Mouse (Mus musculus): ENCODE results near the gene Dpp9. TPM values are rescaled to one million over a fixed set of nuclear protein-coding genes. Genes with fewer than 3 reads are reported as not detected.

Gene Dpp9
- total RNA-seq, 4 experiments from 2014 or later = 35.6 to 41.4 (median 39.6) TPM

DNA sequence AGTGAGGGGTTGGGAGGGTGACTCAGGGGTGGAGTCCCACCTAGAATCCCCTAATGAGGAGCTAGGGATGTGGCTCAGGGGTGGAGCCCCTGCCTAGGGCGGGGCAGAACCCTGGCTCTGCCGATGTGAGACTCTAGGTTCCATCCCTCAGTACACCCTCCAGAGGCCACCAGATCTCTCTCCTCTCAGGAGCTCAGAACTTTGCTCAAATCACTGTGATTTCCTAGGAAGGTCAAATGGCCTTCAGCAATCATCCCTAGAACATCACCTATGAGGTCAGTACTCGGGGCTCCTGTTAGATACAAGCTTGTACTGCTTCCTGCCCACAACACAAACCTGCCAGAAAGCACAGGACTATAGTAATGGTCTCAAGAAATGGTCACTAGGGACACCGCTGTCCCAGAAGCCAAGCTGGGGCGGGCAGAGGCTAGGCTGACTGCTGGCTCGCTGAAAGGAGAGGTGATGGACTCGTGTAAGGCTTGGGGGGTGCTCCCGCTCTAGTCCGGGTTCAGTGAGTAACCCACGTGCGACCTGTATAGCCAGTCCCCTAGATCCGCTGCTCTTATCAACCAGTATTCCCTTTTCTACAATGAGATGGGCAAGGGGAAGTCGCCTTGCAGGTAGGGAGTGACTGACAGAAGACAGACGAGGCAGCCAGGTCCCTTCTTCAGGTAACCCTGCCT is 35.6 kb downstream of the Dpp9 start:
- no peak for DNase-seq

DNA sequence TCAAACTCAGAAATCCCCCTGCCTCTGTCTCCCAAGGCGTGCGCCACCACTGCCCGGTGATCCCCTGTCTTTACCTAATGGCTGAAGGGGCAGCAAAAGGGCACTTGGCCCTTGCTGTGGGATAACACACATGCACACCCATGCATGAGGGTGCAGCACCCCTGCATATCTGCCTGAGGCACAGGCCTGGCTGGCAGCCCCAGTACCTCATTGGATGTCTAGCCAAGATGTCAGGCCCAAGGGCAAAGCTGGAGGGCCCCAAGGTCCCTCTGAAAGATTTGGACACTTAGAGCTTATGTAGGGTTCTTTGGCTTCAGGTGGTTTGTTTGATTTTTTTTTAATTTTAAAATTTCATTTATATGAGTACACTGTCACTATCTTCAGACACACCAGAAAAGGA is 43.3 kb downstream of the Dpp9 start:
- DNase-seq = no peak

DNA sequence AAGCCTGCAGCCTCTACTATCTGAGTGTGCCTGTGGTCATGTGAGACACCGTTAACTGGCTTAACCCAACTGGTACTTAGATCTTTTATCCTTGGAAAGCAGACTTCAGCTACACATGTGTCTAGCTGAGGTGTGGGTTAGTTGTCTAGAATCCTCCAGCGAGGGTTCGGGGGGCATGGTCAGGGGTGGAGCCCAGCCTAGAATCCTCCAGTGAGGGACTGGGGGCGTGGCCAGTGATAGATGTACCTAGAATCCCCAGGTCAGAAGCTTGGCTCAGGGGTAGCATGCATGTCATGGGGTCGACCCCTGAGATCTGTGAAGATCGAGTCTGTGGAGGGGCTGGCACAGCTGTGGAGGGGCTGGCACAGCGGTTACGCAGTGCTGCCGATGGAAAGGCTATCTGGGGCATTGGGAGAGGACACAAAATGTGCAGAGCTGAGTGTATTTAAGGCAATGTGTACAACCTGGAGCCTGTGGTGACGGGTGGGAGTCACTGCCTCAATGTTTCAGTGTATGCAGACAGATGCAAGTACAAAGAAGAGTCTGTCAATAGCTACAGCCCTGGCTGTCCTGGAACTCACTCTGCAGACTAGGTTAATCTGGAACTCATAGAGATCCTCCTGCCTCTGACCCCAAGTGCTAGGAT is 45.2 kb downstream of the Dpp9 start:
- no peak for DNase-seq

DNA sequence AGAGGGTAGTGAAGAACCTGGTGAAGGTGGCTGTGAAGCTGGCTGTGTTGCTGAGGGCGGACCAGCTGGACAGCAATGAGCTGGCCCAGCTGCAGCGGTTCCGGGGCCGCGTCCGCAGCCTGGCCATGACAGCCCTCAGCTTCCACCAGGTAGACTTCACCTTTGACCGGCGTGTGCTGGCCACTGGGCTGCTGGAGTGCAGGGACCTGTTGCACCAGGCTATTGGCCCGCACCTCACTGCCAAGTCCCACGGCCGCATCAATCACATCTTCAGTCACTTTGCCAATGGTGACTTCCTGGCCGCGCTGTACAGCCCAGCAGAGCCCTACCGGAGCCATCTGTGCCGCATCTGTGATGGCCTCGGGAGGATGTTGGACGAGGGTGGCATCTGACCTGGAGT is 46.8 kb downstream of the Dpp9 start:
- no peak for DNase-seq

DNA sequence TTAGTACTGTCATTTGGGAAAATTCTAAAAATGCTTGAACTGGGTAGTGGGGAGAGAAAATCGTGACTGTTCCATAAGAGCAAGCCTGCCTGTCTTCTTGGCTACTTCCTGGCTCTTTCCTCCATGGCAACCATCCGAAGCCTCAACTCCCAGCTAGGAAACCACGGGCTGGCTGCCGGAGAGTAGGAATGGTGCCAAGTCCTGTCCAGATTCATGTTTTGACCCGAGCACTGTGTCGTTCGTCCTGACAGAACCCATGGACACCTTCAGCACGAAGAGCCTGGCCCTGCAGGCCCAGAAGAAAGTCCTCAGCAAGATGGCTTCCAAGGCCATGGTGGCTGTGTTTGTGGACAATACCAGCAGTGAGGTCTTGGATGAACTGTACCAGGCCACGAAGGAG is 47.2 kb downstream of the Dpp9 start:
- DNase-seq = no peak

DNA sequence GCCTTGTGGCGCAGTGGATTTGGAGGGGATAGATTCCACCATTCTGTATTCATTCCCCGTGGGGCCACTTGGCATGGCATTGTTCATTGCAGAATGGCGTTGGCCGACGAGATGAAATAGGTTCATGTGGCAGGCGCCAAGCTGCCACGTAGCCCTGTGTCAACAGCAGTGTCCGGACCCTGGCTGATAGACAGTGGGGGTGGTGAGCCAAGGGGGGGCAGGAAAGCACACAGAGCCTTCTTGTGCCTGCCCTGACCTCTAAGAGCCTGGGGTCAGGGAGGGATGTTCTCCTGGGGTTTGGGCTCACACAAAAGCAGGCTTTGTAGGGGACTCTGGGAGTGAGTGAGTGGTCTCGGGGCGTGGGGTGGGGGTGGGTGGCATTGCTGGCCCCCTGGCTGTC is 48.1 kb downstream of the Dpp9 start:
- no peak for DNase-seq

DNA sequence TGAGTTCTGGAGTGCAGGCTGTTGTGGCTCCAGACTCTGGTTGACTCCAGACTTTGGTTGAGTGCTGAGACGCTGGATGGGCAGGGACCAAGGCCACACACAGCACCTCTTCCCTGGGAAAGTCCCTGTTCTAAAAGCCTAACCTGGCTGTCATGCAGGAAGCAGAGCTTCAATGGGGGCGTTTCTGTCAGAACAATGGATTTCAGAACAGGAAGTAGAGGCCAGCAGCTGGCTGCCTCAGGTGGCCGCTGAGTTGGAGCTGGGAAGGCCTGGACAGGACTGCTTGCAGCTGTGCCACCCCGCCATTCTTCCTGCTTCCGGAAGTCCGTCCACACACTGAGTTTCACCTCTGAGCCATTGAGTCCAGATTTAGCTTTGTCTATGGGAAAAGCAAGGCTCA is 48.9 kb downstream of the Dpp9 start:
- DNase-seq = no peak

DNA sequence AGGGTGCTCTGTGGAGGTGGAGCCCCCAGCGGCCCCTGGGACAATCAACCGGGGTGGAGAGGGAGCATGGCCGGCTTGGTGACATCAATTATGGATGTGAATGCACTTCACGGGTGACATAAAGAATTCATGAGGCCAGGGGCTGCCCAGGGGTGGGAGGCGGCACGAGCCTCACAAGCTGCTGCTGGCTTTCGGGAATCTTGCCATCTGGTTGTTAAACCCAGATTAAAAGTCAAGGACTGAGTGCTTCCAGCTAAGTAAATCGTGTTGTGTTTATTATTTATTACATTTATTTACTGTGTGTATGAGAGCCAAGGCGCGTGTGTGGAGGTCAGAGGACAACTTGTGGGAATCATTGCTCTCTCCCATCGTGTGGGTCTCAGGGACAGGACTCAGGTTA is 53.0 kb downstream of the Dpp9 start:
- DNase-seq = no peak

DNA sequence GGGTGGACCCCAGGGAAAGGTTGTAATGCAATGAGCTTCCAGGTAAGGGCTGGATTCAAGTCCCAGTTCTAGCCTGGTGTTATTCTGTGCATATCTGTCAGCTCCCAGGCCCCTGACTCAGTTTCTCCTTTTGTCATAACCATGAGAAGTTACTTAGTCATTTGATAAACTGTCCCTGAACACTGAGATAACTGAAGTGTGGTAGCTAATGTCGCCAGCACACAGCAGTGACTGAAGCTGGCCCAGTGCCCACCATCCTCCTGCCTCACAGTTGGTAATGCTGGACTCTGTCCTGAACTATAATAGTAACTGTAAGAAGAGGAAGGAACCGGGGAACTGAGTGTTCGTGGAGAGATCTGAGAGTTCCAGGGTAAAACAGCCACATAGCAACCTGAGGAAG is 54.2 kb downstream of the Dpp9 start:
- no peak for DNase-seq

DNA sequence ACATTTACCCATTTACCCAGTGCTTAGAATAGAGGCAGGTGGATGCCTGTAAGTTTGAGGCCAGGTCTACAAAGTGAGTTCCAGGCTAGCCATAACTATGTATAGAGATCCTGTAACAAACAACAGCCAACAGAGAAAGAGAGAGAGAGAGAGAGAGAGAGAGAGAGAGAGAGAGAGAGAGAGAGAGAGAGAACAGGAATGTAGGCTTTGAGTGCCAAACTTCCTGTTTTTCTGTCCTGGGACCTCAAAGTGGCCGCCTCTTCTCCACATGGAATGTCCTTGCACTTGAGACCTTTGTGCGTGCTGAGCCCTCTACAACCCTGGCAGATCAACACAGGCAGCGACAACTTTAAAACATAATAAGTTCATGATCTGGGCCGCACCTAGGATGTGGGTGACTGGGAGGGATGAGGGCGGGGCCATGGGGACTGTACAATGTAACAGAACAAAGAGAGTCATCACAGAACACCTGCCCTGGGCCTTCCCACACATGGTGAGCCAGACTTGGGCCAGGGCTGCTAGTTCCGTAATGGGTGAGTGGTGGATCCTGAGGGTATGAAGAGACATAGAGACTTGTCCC is 55.1 kb downstream of the Dpp9 start:
- DNase-seq = no peak

DNA sequence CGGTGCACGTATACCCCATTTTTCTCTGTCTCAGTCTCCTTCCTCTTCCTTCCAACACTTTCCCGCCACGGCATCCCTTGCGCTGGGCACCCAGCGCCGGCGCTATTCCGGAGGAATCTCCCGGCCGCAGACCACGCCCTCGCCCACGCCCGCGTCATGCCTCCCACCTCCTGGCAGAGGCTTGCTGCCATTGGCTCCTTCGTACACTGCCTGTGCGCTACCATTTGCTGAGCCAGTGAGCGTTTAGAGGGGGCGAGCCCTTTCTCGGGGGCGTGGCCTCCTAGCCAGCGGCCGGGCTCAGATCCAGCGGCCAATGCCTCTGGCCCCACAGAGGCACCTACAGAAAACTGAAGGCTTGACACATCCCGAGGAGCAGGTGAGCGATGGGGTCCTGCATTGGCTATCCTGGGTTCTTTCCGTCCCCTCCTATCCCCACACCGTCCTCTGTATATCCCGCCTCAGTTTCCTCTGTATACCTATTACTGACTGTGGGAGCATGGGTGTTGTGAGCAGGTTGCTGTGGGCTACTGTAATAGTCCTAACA is 56.4 kb downstream of the Dpp9 start, which contains the start of gene Tnfaip8l1:
TSS of gene Tnfaip8l1 (plus strand) at position 247 of the 544 bp plus-strand sequence.
- DNase-seq = peak; percentile 95

DNA sequence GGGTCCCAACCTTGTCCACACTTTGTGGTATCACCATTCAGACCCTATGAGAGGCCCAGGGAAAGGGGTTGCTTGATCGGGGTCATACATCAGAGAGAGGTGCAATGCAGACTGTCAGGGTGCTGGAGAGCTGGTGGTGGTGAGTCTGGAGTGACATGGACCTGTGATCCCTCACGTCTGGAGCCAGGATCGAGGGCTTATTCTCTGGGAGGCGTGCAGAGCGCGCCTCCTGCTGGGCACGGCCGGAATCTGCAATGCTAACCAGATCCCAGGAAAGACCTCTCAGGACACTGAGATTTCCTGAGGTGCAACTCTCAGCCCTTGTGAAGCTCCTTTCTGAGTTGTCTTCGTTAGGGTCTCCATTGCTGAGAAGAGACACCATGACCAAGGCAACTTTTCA is 59.0 kb downstream of the Dpp9 start:
- DNase-seq = no peak

DNA sequence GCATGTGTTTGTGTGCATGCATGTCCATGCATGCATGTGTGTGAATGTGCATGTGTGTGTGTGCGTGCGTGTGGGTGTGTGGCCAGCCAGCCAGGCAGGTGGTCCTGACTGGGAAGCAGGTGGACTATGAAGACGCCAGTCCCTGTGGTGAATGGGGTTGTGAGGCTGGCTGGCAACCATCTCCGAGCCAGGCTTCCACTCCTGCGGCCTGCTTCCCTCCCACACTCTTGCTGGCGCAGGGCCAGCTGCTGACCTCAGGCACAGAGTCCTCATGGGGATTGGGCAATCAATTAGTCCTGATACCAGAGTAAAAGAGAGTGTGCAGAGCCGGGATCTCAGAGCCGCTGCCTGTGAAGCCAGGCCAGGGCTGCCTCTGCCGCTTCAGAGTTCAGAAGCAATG is 65.1 kb downstream of the Dpp9 start:
- DNase-seq = peak; percentile 74

DNA sequence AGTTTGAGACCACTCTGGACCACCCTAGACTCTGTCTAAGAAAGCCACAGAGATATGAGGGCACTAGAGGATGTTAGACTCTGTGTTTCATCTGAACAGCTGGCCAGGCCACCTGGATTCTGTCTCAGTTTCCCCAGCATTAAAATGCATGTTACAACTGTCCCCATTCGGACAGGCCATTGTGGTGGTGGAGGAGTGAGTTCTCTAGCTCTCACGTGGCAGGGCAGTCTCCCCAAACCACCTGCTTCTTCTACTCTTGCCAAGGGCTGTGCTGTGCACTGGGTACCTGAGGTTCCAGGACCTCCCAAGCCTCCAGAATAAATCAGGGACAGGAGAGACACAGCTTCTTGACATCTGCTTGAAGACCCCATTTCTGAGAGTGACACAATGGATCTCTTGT is 68.8 kb downstream of the Dpp9 start:
- no peak for DNase-seq

DNA sequence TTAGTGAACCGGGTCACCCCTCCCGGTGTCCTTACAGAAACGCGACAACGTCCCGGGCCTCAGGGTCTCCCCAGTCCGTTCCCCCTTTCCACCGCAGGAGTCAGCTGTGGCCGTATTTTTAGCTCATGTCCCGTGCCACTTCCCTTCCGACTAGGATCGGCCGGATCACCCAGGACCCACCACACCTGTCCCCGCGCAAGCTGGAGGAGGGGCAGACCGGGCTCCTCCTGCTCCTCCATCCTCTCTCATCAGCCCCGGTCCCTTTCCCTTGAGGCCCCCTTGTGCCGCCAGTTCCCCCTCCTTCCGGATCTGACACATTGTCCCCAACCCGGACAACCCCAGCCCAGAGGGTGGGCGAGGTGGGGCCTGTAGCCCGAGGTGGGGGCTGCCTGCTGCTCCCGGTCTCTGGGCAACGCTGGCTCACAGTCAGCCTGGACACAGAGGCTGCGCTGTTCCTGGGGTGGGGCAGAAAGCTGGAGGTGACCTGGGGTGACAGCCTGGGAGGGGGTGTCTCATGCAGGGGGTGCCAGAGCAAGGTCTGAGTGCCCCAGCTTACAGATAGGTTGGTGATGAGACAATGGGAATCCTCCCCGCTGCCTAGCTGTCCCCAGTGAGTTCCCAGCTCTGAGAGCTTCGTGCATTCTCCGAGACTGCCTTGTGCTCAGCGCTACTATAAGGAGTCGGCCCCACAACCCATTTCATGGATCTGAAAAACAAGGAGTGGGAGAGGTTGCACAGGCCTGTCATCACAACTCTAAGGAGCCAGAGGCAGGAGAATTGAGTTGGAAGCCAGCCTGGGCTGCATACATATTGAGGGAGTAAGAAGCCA is 69.7 kb downstream of the Dpp9 start:
- no peak for DNase-seq

DNA sequence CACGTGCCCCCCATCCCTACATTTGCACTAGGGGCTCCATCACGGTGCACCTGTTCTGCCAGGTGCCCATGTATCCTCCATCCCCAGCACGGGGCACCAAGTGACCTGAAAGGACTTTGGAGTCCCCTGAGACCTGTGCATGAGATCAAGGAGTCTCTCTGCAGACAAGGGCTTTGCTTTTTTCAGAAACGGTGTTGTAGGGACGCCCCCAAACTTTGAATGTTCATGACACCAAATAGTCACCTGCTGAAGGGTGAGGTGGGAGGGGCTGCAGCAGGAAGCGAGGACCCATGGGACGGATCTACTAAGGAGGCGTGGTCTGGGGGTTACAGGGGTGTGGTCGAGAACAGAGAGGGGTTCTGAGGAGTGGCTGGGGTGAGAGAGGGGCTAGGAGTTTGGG is 70.4 kb downstream of the Dpp9 start:
- no peak for DNase-seq

DNA sequence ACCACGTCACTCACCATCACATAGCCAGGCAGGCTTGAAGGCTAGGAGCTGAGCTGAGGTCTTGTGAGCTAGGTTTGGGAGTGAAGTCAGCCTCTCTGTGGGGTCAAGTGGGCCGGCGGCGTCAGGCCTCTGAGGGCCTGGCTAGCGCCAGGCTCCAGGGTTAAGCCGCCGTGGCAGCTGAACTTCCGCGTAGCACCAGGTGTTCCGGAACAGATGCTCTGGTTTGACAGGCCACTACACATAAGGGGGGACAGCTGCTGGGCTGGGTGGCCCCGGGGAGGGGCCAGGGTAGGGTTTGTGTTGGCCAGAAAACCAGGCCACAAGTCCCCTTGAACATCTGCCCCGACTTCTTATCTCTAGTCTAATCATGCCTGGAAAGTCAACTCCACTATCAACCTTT is 71.3 kb downstream of the Dpp9 start:
- no peak for DNase-seq

DNA sequence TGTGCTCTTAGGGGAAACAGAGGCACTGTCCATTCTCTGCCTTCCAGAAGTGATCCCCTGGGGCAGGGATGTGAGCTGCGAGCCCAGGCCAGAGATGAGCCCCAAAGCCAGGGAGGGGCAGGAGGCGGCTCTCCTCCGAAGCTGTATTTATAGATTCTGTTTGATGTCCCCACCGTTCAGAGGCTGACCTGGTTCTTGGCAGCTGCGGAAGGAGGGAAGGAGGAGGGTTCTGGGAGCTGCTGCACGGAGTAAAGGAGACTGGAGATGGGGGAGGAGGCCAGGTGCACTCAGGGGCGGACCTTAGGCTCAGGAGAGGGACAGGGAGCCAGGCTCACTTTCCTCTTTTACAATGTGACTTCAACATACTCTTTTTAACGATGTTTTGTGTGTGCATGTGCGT is 72.6 kb downstream of the Dpp9 start:
- DNase-seq = no peak

DNA sequence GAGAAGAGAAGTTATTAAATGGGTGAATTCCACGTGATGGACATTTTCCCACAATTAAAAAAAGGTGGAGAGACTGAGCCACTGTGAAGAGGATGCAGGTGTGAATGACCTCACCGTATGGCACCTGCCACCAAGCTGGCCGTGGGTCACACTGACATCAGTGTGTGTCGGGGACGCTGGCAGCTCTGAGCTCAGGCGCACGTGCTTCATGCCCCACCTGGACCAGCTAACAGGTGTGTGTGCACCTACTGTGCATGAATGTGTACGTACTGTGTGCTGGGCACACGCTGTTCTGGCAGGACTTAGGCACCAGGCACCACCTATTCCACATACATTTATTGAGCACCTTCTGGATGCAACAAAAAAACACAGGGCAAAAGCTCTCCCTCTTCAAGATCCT is 74.2 kb downstream of the Dpp9 start:
- no peak for DNase-seq

DNA sequence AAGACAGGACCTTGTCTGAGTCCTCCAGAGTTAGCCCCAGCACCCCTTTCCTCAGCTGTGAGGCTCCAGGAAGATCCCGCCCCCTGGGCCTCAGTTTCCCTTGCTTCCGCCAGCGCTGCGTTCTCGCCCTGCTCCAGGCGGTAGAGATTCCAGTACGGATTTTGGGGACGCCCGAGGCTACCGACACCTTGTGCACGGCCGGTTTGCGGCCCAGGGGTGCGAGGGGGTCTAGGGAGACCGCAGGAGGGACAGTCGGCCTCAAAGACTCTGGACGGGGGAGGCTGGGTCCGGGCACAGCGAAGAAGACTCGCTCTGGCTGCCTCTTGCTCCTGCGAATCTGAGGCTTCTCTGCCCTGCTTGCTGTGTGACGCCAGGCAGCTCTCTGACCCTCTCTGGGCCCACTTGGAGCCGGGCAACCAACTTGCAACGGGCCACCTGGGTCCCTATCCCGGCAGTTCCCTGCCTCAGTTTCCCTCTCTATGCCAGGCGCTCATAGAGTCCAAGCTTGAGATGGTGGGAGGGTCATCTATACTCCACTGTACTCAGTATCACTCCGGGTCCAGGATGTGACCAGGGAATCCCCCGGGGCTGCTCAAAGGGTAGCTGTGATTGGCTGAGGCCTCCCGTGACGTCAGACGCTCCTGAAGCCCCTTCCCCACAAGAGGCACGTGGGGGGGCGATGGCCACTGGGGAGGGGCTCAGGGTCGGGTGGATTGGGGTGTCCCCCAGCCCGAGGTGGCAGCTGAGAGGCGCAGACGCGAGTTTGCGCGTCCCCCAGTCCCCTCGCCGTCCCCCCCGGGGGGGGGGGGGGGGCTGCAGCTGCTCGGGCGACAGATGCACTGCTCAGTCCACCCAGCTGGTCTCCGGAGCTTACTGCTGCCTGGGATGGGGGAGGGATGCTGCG is 76.8 kb downstream of the Dpp9 start:
- no peak for DNase-seq

DNA sequence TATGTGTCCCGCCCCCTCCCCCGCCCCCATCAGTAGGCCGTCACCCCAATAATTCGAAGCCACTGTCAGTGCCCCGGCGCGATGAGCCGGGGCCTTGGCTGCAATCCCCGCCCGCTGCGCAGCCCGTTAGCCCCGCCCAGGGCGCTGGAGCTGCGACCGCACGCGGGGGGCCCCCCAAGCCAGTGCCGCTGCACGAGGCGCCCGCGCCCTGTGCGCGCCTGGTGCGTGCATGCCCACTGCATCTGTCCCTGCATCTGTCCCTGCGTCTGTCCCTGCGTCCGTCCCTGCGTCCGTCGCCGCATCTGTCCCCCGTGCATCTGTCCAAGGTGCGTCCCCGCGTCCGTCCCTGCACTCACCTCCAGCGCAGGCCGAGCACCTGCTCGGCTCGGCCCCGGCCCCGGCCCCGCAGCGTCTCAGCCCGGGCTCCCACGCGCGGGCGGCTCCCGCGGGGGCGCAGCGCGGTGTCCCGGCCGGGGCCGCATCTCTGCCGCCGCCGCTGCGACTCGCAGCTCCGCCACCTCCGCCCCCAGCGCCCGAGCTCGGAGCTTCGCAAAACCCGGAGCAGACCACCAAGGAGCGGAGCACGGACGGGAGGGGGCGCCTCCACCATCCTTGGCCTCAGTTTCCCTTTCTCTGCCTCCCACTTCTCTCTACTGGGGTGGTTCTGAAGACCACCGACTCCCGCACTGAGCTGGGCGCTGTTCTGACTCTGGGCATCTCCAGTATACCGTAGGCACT is 78.7 kb downstream of the Dpp9 start, which contains the start of gene Sema6b:
TSS of gene Sema6b (minus strand) at position 486 of the 738 bp plus-strand sequence.
- DNase-seq = no peak

Measured in adrenal gland, adult 8-10 months (tissue).